Mouse (Mus musculus): ENCODE measurements around the gene Depdc5. TPM values are rescaled to one million over a fixed set of nuclear protein-coding genes. Genes with fewer than 3 reads are reported as not detected.

Gene Depdc5
- polyA plus RNA-seq, 1 experiment from 2014 or later: 37.4 TPM

- peaks cover 64% of the 10 kb centered on the region for H3K36me3 ChIP-seq
- no peak overlapping the region for H3K27ac ChIP-seq
- H3K4me3 ChIP-seq: no peak overlapping the region
- no peaks in the 10 kb centered on the region for H3K4me1 ChIP-seq
- no peaks in the 10 kb centered on the region for H3K9me3 ChIP-seq
- 89% methylated on average over 4 of the region's 4 CpGs for WGBS
- ATAC-seq (ENCODE audit: low FRiP score, low read depth): no peak
- H3K27me3 ChIP-seq (replicated peaks): no peaks in the 10 kb centered on the region
- H3K4me2 ChIP-seq (replicated peaks): no peak overlapping the region
- no peak overlapping the region for H3K9ac ChIP-seq
Measured at GRCm38 (mm10) chr5:32922906-32923305, 59.4 kb downstream of the Depdc5 start.

GRCm38 (mm10) chr5:32930761-32931160 lies 67.3 kb downstream of the Depdc5 start:
- no peaks in the 10 kb centered on the region for H3K4me1 ChIP-seq
- no peak for ATAC-seq (ENCODE audit: low FRiP score, low read depth)
- H3K4me3 ChIP-seq: no peak overlapping the region
- H3K4me2 ChIP-seq (replicated peaks): no peak overlapping the region
- 79% methylated on average over 2 of the region's 2 CpGs for WGBS
- H3K27me3 ChIP-seq (replicated peaks): no peaks in the 10 kb centered on the region
- H3K36me3 ChIP-seq: peaks cover 63% of the 10 kb centered on the region
- H3K27ac ChIP-seq: no peak overlapping the region
- no peak overlapping the region for H3K9ac ChIP-seq
- H3K9me3 ChIP-seq: no peaks in the 10 kb centered on the region

- Histone ChIP-seq H3K4me2 (replicated peaks) (no peak overlapping the region), H3K4me1 (no peaks in the 10 kb centered on the region), H3K9me3 (no peaks in the 10 kb centered on the region), H3K36me3 (peaks cover 55% of the 10 kb centered on the region), H3K9ac (no peak overlapping the region), H3K27me3 (replicated peaks) (no peaks in the 10 kb centered on the region), H3K27ac (no peak overlapping the region), H3K4me3 (no peak overlapping the region)
- 63% methylated on average over 2 of the region's 2 CpGs for WGBS
- ATAC-seq (ENCODE audit: low FRiP score, low read depth): no peak
Measured at GRCm38 (mm10) chr5:32934654-32935053, 71.2 kb downstream of the Depdc5 start.

- H3K9me3 ChIP-seq: no peaks in the 10 kb centered on the region
- no peak overlapping the region for H3K4me3 ChIP-seq
- no peak for ATAC-seq (ENCODE audit: low FRiP score, low read depth)
- no peak overlapping the region for H3K4me2 ChIP-seq (replicated peaks)
- H3K27ac ChIP-seq: no peak overlapping the region
- H3K4me1 ChIP-seq: no peaks in the 10 kb centered on the region
- no peak overlapping the region for H3K9ac ChIP-seq
- H3K27me3 ChIP-seq (replicated peaks): no peaks in the 10 kb centered on the region
- WGBS: 86% methylated on average over 7 of the region's 7 CpGs
- peaks cover 67% of the 10 kb centered on the region for H3K36me3 ChIP-seq
Measured at GRCm38 (mm10) chr5:32940586-32940985, 77.1 kb downstream of the Depdc5 start.

GRCm38 (mm10) chr5:32941209-32941924 lies 77.9 kb downstream of the Depdc5 start:
- Histone ChIP-seq H3K9me3 (no peaks in the 10 kb centered on the region), H3K27ac (no peak overlapping the region), H3K9ac (no peak overlapping the region), H3K4me2 (replicated peaks) (no peak overlapping the region), H3K36me3 (peaks cover 65% of the 10 kb centered on the region), H3K27me3 (replicated peaks) (no peaks in the 10 kb centered on the region), H3K4me1 (no peaks in the 10 kb centered on the region), H3K4me3 (no peak overlapping the region)
- ATAC-seq (ENCODE audit: low FRiP score, low read depth): no peak
- WGBS: 89% methylated on average over 8 of the region's 8 CpGs

- H3K9me3 ChIP-seq: no peaks in the 10 kb centered on the region
- H3K36me3 ChIP-seq: peaks cover 56% of the 10 kb centered on the region
- H3K9ac ChIP-seq: no peak overlapping the region
- H3K27ac ChIP-seq: no peak overlapping the region
- H3K4me3 ChIP-seq: no peak overlapping the region
- 96% methylated on average over 6 of the region's 6 CpGs for WGBS
- H3K4me1 ChIP-seq: no peaks in the 10 kb centered on the region
- no peaks in the 10 kb centered on the region for H3K27me3 ChIP-seq (replicated peaks)
- H3K4me2 ChIP-seq (replicated peaks): no peak overlapping the region
- ATAC-seq (ENCODE audit: low FRiP score, low read depth): no peak
Measured at GRCm38 (mm10) chr5:32950077-32950476, 86.6 kb downstream of the Depdc5 start.

GRCm38 (mm10) chr5:32950702-32951274 lies 87.3 kb downstream of the Depdc5 start:
- Histone ChIP-seq H3K27ac (no peak overlapping the region), H3K27me3 (replicated peaks) (no peaks in the 10 kb centered on the region), H3K4me1 (no peaks in the 10 kb centered on the region), H3K9me3 (no peaks in the 10 kb centered on the region), H3K9ac (no peak overlapping the region), H3K4me2 (replicated peaks) (no peak overlapping the region), H3K4me3 (no peak overlapping the region), H3K36me3 (peaks cover 54% of the 10 kb centered on the region)
- no peak for ATAC-seq (ENCODE audit: low FRiP score, low read depth)
- 90% methylated on average over 3 of the region's 3 CpGs for whole genome bisulfite sequencing

- no peak overlapping the region for H3K4me3 ChIP-seq
- no peak for ATAC-seq (ENCODE audit: low FRiP score, low read depth)
- no peaks in the 10 kb centered on the region for H3K4me1 ChIP-seq
- H3K27me3 ChIP-seq (replicated peaks): no peaks in the 10 kb centered on the region
- WGBS: 91% methylated on average over 4 of the region's 4 CpGs
- no peak overlapping the region for H3K27ac ChIP-seq
- H3K9ac ChIP-seq: no peak overlapping the region
- H3K36me3 ChIP-seq: peaks cover 37% of the 10 kb centered on the region
- no peaks in the 10 kb centered on the region for H3K9me3 ChIP-seq
- H3K4me2 ChIP-seq (replicated peaks): no peak overlapping the region
Measured at GRCm38 (mm10) chr5:32955716-32956115, 92.2 kb downstream of the Depdc5 start.

- Histone ChIP-seq H3K4me2 (replicated peaks) (no peak overlapping the region), H3K4me3 (no peak overlapping the region), H3K9ac (no peak overlapping the region), H3K36me3 (peaks cover 43% of the 10 kb centered on the region), H3K4me1 (no peaks in the 10 kb centered on the region), H3K9me3 (no peaks in the 10 kb centered on the region), H3K27ac (no peak overlapping the region), H3K27me3 (replicated peaks) (no peaks in the 10 kb centered on the region)
- no peak for ATAC-seq (ENCODE audit: low FRiP score, low read depth)
- WGBS: 79% methylated on average over 3 of the region's 3 CpGs
Measured at GRCm38 (mm10) chr5:32961616-32962015, 98.1 kb downstream of the Depdc5 start.

- Histone ChIP-seq H3K36me3 (peaks cover 50% of the 10 kb centered on the region), H3K4me2 (replicated peaks) (no peak overlapping the region), H3K9ac (no peak overlapping the region), H3K4me3 (no peak overlapping the region), H3K27ac (no peak overlapping the region), H3K27me3 (replicated peaks) (no peaks in the 10 kb centered on the region), H3K9me3 (no peaks in the 10 kb centered on the region), H3K4me1 (no peaks in the 10 kb centered on the region)
- 96% methylated on average over 1 of the region's 1 CpGs for WGBS
- no peak for ATAC-seq (ENCODE audit: low FRiP score, low read depth)
Measured at GRCm38 (mm10) chr5:32962581-32962980, 99.1 kb downstream of the Depdc5 start.

- peaks cover 32% of the 10 kb centered on the region for H3K36me3 ChIP-seq
- no peak overlapping the region for H3K4me3 ChIP-seq
- no peak overlapping the region for H3K27ac ChIP-seq
- no peaks in the 10 kb centered on the region for H3K4me1 ChIP-seq
- 91% methylated on average over 4 of the region's 4 CpGs for WGBS
- no peaks in the 10 kb centered on the region for H3K27me3 ChIP-seq (replicated peaks)
- ATAC-seq (ENCODE audit: low FRiP score, low read depth): no peak
- no peak overlapping the region for H3K9ac ChIP-seq
- H3K4me2 ChIP-seq (replicated peaks): no peak overlapping the region
- H3K9me3 ChIP-seq: no peaks in the 10 kb centered on the region
Measured at GRCm38 (mm10) chr5:32976541-32976940, 113.0 kb downstream of the Depdc5 start.

- H3K36me3 ChIP-seq: peaks cover 36% of the 10 kb centered on the region
Measured at GRCm38 (mm10) chr5:32977179-32977578, 113.7 kb downstream of the Depdc5 start.

GRCm38 (mm10) chr5:32985379-32985778 lies 121.9 kb downstream of the Depdc5 start:
- no peaks in the 10 kb centered on the region for H3K4me1 ChIP-seq
- H3K27ac ChIP-seq: no peak overlapping the region
- H3K4me3 ChIP-seq: no peak overlapping the region
- 69% methylated on average over 1 of the region's 1 CpGs for WGBS
- no peak overlapping the region for H3K4me2 ChIP-seq (replicated peaks)
- H3K27me3 ChIP-seq (replicated peaks): no peaks in the 10 kb centered on the region
- no peak for ATAC-seq (ENCODE audit: low FRiP score, low read depth)
- H3K36me3 ChIP-seq: peaks cover 51% of the 10 kb centered on the region
- no peak overlapping the region for H3K9ac ChIP-seq
- no peaks in the 10 kb centered on the region for H3K9me3 ChIP-seq

More at GRCm38 (mm10) chr5:32977179-32977578, 113.7 kb downstream of the Depdc5 start:
- no peak for ATAC-seq (ENCODE audit: low FRiP score, low read depth)
- no peaks in the 10 kb centered on the region for H3K27me3 ChIP-seq (replicated peaks)
- no peaks in the 10 kb centered on the region for H3K4me1 ChIP-seq
- no peak overlapping the region for H3K27ac ChIP-seq
- H3K9me3 ChIP-seq: no peaks in the 10 kb centered on the region
- H3K9ac ChIP-seq: no peak overlapping the region
- H3K4me3 ChIP-seq: no peak overlapping the region
- no peak overlapping the region for H3K4me2 ChIP-seq (replicated peaks)
